Mouse (Mus musculus) spleen, adult 2 months (tissue): ENCODE results near the gene Grm4.

Experiments used
- CTCF ChIP-seq: fragments of 200-500 bp; IDR thresholded peaks from 2 replicates; pipeline ENCODE4 v1.5.1; 2011; ENCODE audit warnings: mild to moderate bottlenecking, inconsistent platforms; ENCODE audit not compliant: insufficient read depth, insufficient read length, insufficient replicate concordance; ENCODE audit errors: extremely low read depth
- POLR2A ChIP-seq: fragments of 200-500 bp; IDR thresholded peaks from 2 replicates; pipeline ENCODE4 v1.6.1; 2011; ENCODE audit warnings: low read depth, low read length, inconsistent platforms

GRCm38 (mm10) chr17:27393931-27394330 lies 127.3 kb downstream of the Grm4 start:
- TF ChIP-seq CTCF (no peak), POLR2A (no peak)
